Mouse (Mus musculus) limb, embryonic 14.5 days (tissue): ENCODE measurements around the gene Nup93. TPM values are rescaled to one million over a fixed set of nuclear protein-coding genes. Genes with fewer than 3 reads are reported as not detected.

Experiments
- ATAC-seq: fragments of 200-750 bp; cut with Nextera tagmentation; 2 replicates; pipeline ENCODE4 v1.8.0; 2017; ENCODE audit warnings: low read depth, moderate number of reproducible peaks, moderate TSS enrichment; ENCODE audit not compliant: low FRiP score
- DNase-seq: peaks from one replicate; pipeline ENCODE4 v3.0.0-alpha.2; 2015; ENCODE audit warnings: low spot score
- H3K27ac ChIP-seq: fragments of 300-500 bp; sonication (generic); replicated peaks from 2 replicates; pipeline ENCODE4 v1.5.1; 2014; ENCODE audit warnings: low read depth, mild to moderate bottlenecking, low read length, moderate library complexity, mixed read lengths
- H3K27me3 ChIP-seq: fragments of 300-500 bp; sonication (generic); 2 replicates; pipeline ENCODE4 v1.6.1; 2014; ENCODE audit warnings: low read length, mixed read lengths; ENCODE audit not compliant: control insufficient read depth, insufficient read depth
- H3K36me3 ChIP-seq: fragments of 300-500 bp; sonication (generic); 2 replicates; pipeline ENCODE4 v1.6.1; 2014; ENCODE audit warnings: mild to moderate bottlenecking, low read length, moderate library complexity, mixed read lengths; ENCODE audit not compliant: control insufficient read depth, insufficient read depth
- H3K4me1 ChIP-seq: fragments of 300-500 bp; sonication (generic); 2 replicates; pipeline ENCODE4 v1.6.1; 2014; ENCODE audit warnings: antibody characterized with exemption, low read length, mixed read lengths; ENCODE audit not compliant: control insufficient read depth, insufficient read depth
- H3K4me2 ChIP-seq: fragments of 300-500 bp; sonication (generic); replicated peaks from 2 replicates; pipeline ENCODE4 v1.6.1; 2014; ENCODE audit warnings: low read depth, mild to moderate bottlenecking, low read length, moderate library complexity; ENCODE audit not compliant: severe bottlenecking
- H3K4me3 ChIP-seq: fragments of 300-500 bp; sonication (generic); replicated peaks from 2 replicates; pipeline ENCODE4 v1.5.1; 2014; ENCODE audit warnings: low read length
- H3K9ac ChIP-seq: fragments of 300-500 bp; sonication (generic); 2 replicates; pipeline ENCODE4 v1.6.1; 2014; ENCODE audit warnings: mild to moderate bottlenecking, low read depth, low read length, moderate library complexity; ENCODE audit not compliant: severe bottlenecking
- H3K9me3 ChIP-seq: fragments of 300-500 bp; sonication (generic); 2 replicates; pipeline ENCODE4 v1.6.1; 2016; ENCODE audit warnings: low read length; ENCODE audit not compliant: control insufficient read depth
- POLR2A ChIP-seq: fragments of 200-500 bp; IDR thresholded peaks from 2 replicates; pipeline ENCODE4 v1.8.0; 2012; ENCODE audit warnings: inconsistent platforms, mild to moderate bottlenecking, moderate library complexity, borderline replicate concordance; ENCODE audit not compliant: insufficient read depth, insufficient read length; ENCODE audit errors: extremely low read depth
- WGBS: fragments of 180-500 bp; shearing (Covaris S2); extraction: QIAGEN DNeasy Blood & Tissue Kit; methylation state at CpG from one replicate; pipeline ENCODE4 v1.1.7; 2014; 5-methylcytosine and 5-hydroxymethylcytosine counted together
- microRNA counts: library from miRNA; unstranded; fragments of <30 nt; microRNA quantifications from one replicate; lab custom pipeline; 2016
- microRNA-seq: library from miRNA; unstranded; fragments of <30 nt; microRNA quantifications from one replicate; pipeline ENCODE4, GENCODE M21; 2016
- polyA plus RNA-seq, 2 experiments: library from polyadenylated mRNA; depleted of rRNA in 1 of 2; stranded (reverse) in 1 of 2; unstranded in 1 of 2; fragments of >200 nt; fragmentation: Nextera tagmentation in 1 of 2; extraction: Ambion mirVana in 1 of 2; gene quantifications; 2 replicates each; pipeline versions ENCODE4 v1.2.1 to v1.2.3; 2012 to 2014

Gene Nup93
- polyA plus RNA-seq, 2 experiments: 64.0 to 72.3 TPM

DNA sequence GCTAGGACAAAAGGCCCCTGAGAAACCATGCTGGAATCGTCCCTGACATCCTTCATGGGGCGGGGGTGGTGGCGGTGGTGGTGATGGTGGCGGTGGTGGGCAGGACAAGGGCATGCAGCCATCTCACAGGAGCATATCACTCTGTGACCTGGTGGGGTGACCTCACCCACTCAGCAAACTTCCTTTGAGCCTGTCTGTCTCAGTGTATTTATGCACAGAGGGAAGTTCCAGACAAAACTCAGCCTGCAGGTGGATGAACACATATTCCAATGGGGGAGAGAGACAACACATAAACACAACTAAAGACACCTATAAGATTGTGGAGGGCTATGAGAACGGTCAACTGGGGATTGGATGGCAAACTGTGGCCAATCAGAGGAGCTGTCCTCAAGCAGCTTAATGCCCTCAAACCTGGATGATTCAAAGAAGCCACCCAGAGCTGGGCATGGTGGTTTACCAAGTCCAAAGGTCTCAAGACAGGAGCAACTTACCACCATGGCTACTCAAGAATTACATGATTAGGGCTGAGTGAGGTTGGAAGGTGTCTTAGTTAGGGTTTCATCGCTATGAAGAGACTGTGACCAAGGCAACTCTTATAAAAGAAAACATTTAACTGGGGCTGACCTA, 150.4 kb downstream of the Nup93 start:
- WGBS: 89% methylated on average over 6 of the region's 6 CpGs
- Histone ChIP-seq H3K27ac (no peak overlapping the region), H3K9me3 (no peaks in the 10 kb centered on the region), H3K4me1 (no peaks in the 10 kb centered on the region; the same call in 1 of the 2 replicates), H3K4me3 (no peak overlapping the region), H3K27me3 (no peaks in the 10 kb centered on the region), H3K4me2 (no peak overlapping the region), H3K36me3 (no peaks in the 10 kb centered on the region), H3K9ac (no peak overlapping the region)
- no peak for TF ChIP-seq POLR2A
- no peak for DNase-seq
- ATAC-seq: no peak

DNA sequence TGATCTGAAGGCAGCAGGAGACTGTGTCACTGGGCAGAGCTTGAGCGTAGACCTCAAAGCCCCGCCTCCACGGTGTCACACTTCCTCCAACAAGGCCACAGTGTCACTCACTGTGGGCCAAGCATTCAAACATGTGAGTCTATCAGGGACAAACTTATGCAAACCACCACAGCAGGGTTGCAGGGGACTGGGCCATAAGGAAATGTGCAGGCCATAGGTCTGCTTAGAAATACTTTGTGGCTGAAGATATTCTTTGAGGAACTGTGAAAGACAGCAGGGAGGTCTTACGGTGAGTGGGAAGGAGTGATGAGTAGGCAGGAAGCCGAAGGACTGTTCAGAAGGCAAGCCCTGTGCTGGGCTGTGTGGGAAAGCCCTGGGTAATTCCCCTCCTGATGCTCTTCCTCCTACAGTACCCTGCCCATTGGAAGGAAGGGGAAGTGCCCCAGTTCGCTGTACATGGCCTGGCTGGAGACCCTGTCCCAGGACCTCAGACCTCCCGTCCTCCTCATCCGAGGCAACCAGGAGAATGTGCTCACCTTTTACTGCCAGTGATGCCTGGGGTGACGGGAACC, 151.1 kb downstream of the Nup93 start:
- Histone ChIP-seq H3K4me3 (no peak overlapping the region), H3K36me3 (no peaks in the 10 kb centered on the region), H3K9ac (no peak overlapping the region), H3K27ac (no peak overlapping the region), H3K9me3 (no peaks in the 10 kb centered on the region), H3K4me1 (no peaks in the 10 kb centered on the region; the same call in 1 of the 2 replicates), H3K27me3 (no peaks in the 10 kb centered on the region), H3K4me2 (no peak overlapping the region)
- no peak for ATAC-seq
- TF ChIP-seq POLR2A: no peak
- 86% methylated on average over 9 of the region's 9 CpGs for WGBS
- DNase-seq: no peak

MicroRNAs encoded within 50 kb of the gene (microRNA counts, 519-probe panel; counts per million panel counts)
- 3,063 counts per million, percentile 57 among the panel's probes with 10 or more counts for microRNA mmu-miR-138 (lab: Ali Mortazavi, UCI)

Small RNA genes within 50 kb of the gene (microRNA-seq; reads per million reads assigned to microRNA genes)
- 89.3 reads per million, percentile 45 among the genes with 10 or more reads in this experiment for gene Mir138-2

Other genes starting within 250 kb of the Nup93 start
- 56.9 and 79.0 TPM in 2 replicates for gene Amfr, start 201.7 kb upstream of the Nup93 start, polyA plus RNA-seq (2012; rRNA removed)
- 55.9 and 56.2 TPM in 2 replicates for gene Amfr, start 201.7 kb upstream of the Nup93 start, polyA plus RNA-seq (2014; fragmentation: Nextera tagmentation; extraction: Ambion mirVana)
- 47.2 and 79.3 TPM in 2 replicates for gene Nudt21, start 177.5 kb upstream of the Nup93 start, polyA plus RNA-seq (2012; rRNA removed)
- 117 and 118 TPM in 2 replicates for gene Nudt21, start 177.5 kb upstream of the Nup93 start, polyA plus RNA-seq (2014; fragmentation: Nextera tagmentation; extraction: Ambion mirVana)
- gene Ogfod1, start 177.4 kb upstream of the Nup93 start, polyA plus RNA-seq (2012; rRNA removed): 13.4 and 13.5 TPM in 2 replicates
- 17.3 and 18.7 TPM in 2 replicates for gene Ogfod1, start 177.4 kb upstream of the Nup93 start, polyA plus RNA-seq (2014; fragmentation: Nextera tagmentation; extraction: Ambion mirVana)
- 26.1 and 27.3 TPM in 2 replicates for gene Bbs2, start 115.6 kb upstream of the Nup93 start, polyA plus RNA-seq (2012; rRNA removed)
- gene Bbs2, start 115.6 kb upstream of the Nup93 start, polyA plus RNA-seq (2014; fragmentation: Nextera tagmentation; extraction: Ambion mirVana): 12.7 and 15.1 TPM in 2 replicates
- not detected in 2 replicates for gene Mt4, start 77.4 kb upstream of the Nup93 start, polyA plus RNA-seq (2012; rRNA removed)
- gene Mt4, start 77.4 kb upstream of the Nup93 start, polyA plus RNA-seq (2014; fragmentation: Nextera tagmentation; extraction: Ambion mirVana): not detected in 2 replicates
- gene Mt3, start 62.0 kb upstream of the Nup93 start, polyA plus RNA-seq (2012; rRNA removed): 2.0 and 3.3 TPM in 2 replicates
- gene Mt3, start 62.0 kb upstream of the Nup93 start, polyA plus RNA-seq (2014; fragmentation: Nextera tagmentation; extraction: Ambion mirVana): 2.8 and 3.8 TPM in 2 replicates
- gene Mt2, start 41.9 kb upstream of the Nup93 start, polyA plus RNA-seq (2012; rRNA removed): 32.8 and 51.6 TPM in 2 replicates
- 39.6 and 48.1 TPM in 2 replicates for gene Mt2, start 41.9 kb upstream of the Nup93 start, polyA plus RNA-seq (2014; fragmentation: Nextera tagmentation; extraction: Ambion mirVana)
- gene Mt1, start 35.5 kb upstream of the Nup93 start, polyA plus RNA-seq (2012; rRNA removed): 91.7 and 100 TPM in 2 replicates
- gene Mt1, start 35.5 kb upstream of the Nup93 start, polyA plus RNA-seq (2014; fragmentation: Nextera tagmentation; extraction: Ambion mirVana): 149 and 158 TPM in 2 replicates
- gene Slc12a3, start 114.6 kb downstream of the Nup93 start, polyA plus RNA-seq (2012; rRNA removed): 0.08 and 0.10 TPM in 2 replicates
- not detected in 2 replicates for gene Slc12a3, start 114.6 kb downstream of the Nup93 start, polyA plus RNA-seq (2014; fragmentation: Nextera tagmentation; extraction: Ambion mirVana)
- gene Herpud1, start 171.9 kb downstream of the Nup93 start, polyA plus RNA-seq (2012; rRNA removed): 72.9 and 86.3 TPM in 2 replicates
- gene Herpud1, start 171.9 kb downstream of the Nup93 start, polyA plus RNA-seq (2014; fragmentation: Nextera tagmentation; extraction: Ambion mirVana): 76.8 and 84.1 TPM in 2 replicates
- gene Nlrc5, start 219.8 kb downstream of the Nup93 start, polyA plus RNA-seq (2012; rRNA removed): 0.28 and 0.35 TPM in 2 replicates
- 0.23 and 0.48 TPM in 2 replicates for gene Nlrc5, start 219.8 kb downstream of the Nup93 start, polyA plus RNA-seq (2014; fragmentation: Nextera tagmentation; extraction: Ambion mirVana)